Mouse (Mus musculus) myocyte (in vitro differentiated cells): ENCODE data around the gene Ifi207.

ENCODE experiments used
- CEBPB ChIP-seq: IDR thresholded peaks from 2 replicates; pipeline ENCODE4 v1.6.1; 2011; ENCODE audit warnings: mild to moderate bottlenecking, moderate library complexity; ENCODE audit not compliant: poor library complexity, insufficient read depth, severe bottlenecking
- E2F4 ChIP-seq: IDR thresholded peaks from one replicate; pipeline ENCODE4 v1.6.1; 2011; ENCODE audit warnings: mild to moderate bottlenecking, control low read depth, moderate library complexity; ENCODE audit not compliant: insufficient read depth
- MAX ChIP-seq: IDR thresholded peaks from one replicate; pipeline ENCODE4 v1.6.1; 2011; ENCODE audit warnings: low read depth, mild to moderate bottlenecking, control low read depth
- MYOD1 ChIP-seq, 3 experiments: IDR thresholded peaks; one replicate each; pipeline ENCODE4 v1.6.1; 2011; ENCODE audit warnings: control low read depth in 2 of 3, low read depth in 2 of 3, mild to moderate bottlenecking in 2 of 3, moderate library complexity in 1 of 3; ENCODE audit not compliant: insufficient read length in 2 of 3, control insufficient read depth in 1 of 3
- MYOG ChIP-seq, 3 experiments: IDR thresholded peaks; one replicate each; pipeline ENCODE4 v1.6.1; 2011; ENCODE audit warnings: control low read depth in 2 of 3, low read depth in 2 of 3, mild to moderate bottlenecking in 2 of 3; ENCODE audit not compliant: insufficient read length in 2 of 3, control insufficient read depth in 1 of 3, insufficient read depth in 1 of 3
- POLR2A ChIP-seq: IDR thresholded peaks from one replicate; pipeline ENCODE4 v1.6.1; 2011; ENCODE audit warnings: low read depth, mild to moderate bottlenecking, control low read depth, moderate library complexity; ENCODE audit not compliant: insufficient read length
- POLR2AphosphoS2 ChIP-seq: IDR thresholded peaks from one replicate; pipeline ENCODE4 v1.6.1; 2011; ENCODE audit warnings: low read depth, control low read depth; ENCODE audit not compliant: insufficient read length
- SRF ChIP-seq: IDR thresholded peaks from one replicate; pipeline ENCODE4 v1.6.1; 2011; ENCODE audit warnings: low read depth; ENCODE audit not compliant: control insufficient read depth, insufficient read length
- TCF12 ChIP-seq: IDR thresholded peaks from one replicate; pipeline ENCODE4 v1.6.1; 2011; ENCODE audit warnings: mild to moderate bottlenecking, control low read depth; ENCODE audit not compliant: poor library complexity, insufficient read depth, severe bottlenecking
- USF1 ChIP-seq: IDR thresholded peaks from one replicate; pipeline ENCODE4 v1.6.1; 2011; ENCODE audit warnings: low read depth, mild to moderate bottlenecking, control low read depth, moderate library complexity

DNA sequence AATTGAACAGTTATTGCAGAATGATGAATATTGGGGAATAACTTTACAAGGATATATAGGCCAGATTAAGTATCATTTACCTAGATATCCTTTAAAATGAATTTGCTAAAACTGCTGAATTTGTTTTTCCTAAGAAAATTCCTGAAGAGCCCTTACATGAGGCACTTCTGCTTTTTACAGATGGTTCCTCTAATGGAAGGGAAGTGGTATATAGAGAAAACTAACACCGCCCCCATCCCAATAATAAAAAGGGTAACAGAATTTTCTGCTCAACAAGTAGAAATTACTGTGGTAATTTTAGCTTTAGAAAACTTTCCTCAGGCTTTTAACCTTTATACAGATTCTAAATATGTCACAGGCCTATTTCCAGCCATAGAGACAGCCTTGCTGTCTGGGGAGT lies 47.3 kb downstream of the Ifi207 start:
- TF ChIP-seq MYOG (IDR thresholded peaks at IDR 0.05; ENCODE audit: control insufficient read depth in 1 of 3, insufficient read depth in 1 of 3, insufficient read length in 2 of 3, low read depth in 2 of 3) (no peak), POLR2A (no peak), E2F4 (no peak), MAX (no peak), POLR2AphosphoS2 (no peak), TCF12 (no peak), USF1 (no peak), SRF (no peak), MYOD1 (IDR thresholded peaks at IDR 0.05; ENCODE audit: control insufficient read depth in 1 of 3, insufficient read length in 2 of 3, low read depth in 2 of 3) (no peak), CEBPB (no peak)
